Mouse (Mus musculus) MEL (cell line): ENCODE data around the gene Ddx54. TPM values are rescaled to one million over a fixed set of nuclear protein-coding genes. Genes with fewer than 3 reads are reported as not detected.

ENCODE experiments used
- DNase-seq: peaks from one replicate; pipeline ENCODE4 v3.0.0; 2011; ENCODE audit warnings: low read depth, low spot score
- H3K27ac ChIP-seq: 2 replicates; pipeline ENCODE4 v1.5.1; 2012; ENCODE audit warnings: low read depth, mild to moderate bottlenecking, control low read depth, low read length, moderate library complexity; ENCODE audit not compliant: control insufficient read depth
- H3K27me3 ChIP-seq, 2 experiments: fragments of 150-350 bp in 1 of 2; sonication (generic) in 1 of 2; 2 replicates each; pipeline ENCODE4 v1.6.1; 2012; ENCODE audit warnings: low read length in 2 of 2, mild to moderate bottlenecking in 2 of 2, improper control_type of control experiment in 1 of 2, moderate library complexity in 1 of 2; ENCODE audit not compliant: insufficient read depth in 2 of 2, control insufficient read depth in 1 of 2
- H3K36me3 ChIP-seq, 2 experiments: 2 replicates each; pipeline ENCODE4 v1.6.1; 2012 to 2014; ENCODE audit warnings: low read length in 2 of 2, improper control_type of control experiment in 1 of 2, inconsistent platforms in 1 of 2, mild to moderate bottlenecking in 1 of 2; ENCODE audit not compliant: insufficient read depth in 2 of 2, control insufficient read depth in 1 of 2
- H3K4me1 ChIP-seq, 2 experiments: fragments of 150-350 bp in 1 of 2; sonication (generic) in 1 of 2; 2 replicates each; pipeline ENCODE4 v1.6.1; 2012; ENCODE audit warnings: low read length in 2 of 2, improper control_type of control experiment in 1 of 2, mild to moderate bottlenecking in 1 of 2; ENCODE audit not compliant: insufficient read depth in 2 of 2, control insufficient read depth in 1 of 2
- H3K4me3 ChIP-seq, 2 experiments: fragments of 150-350 bp in 1 of 2; sonication (generic) in 1 of 2; 2 replicates each; pipeline ENCODE4 v1.5.1; 2012; ENCODE audit warnings: low read depth in 2 of 2, low read length in 2 of 2, mild to moderate bottlenecking in 2 of 2, moderate library complexity in 2 of 2, control low read depth in 1 of 2, improper control_type of control experiment in 1 of 2; ENCODE audit not compliant: control insufficient read depth in 1 of 2, insufficient read depth in 1 of 2
- H3K79me2 ChIP-seq: 2 replicates; pipeline ENCODE4 v1.6.1; 2012; ENCODE audit warnings: mild to moderate bottlenecking, low read length, moderate library complexity; ENCODE audit not compliant: control insufficient read depth, poor library complexity, insufficient read depth
- H3K9ac ChIP-seq: 2 replicates; pipeline ENCODE4 v1.6.1; 2012; ENCODE audit warnings: low read depth, mild to moderate bottlenecking, control low read depth, low read length, moderate library complexity; ENCODE audit not compliant: control insufficient read depth, poor library complexity, severe bottlenecking
- H3K9me3 ChIP-seq: fragments of 150-350 bp; sonication (generic); replicated peaks from 2 replicates; pipeline ENCODE4 v1.6.1; 2012; ENCODE audit warnings: mild to moderate bottlenecking, low read length, improper control_type of control experiment, moderate library complexity; ENCODE audit not compliant: insufficient read depth
- CHD1 ChIP-seq: IDR thresholded peaks from 2 replicates; pipeline ENCODE4 v1.6.1; 2012; ENCODE audit warnings: low read depth, mild to moderate bottlenecking, inconsistent platforms, low read length, improper control_type of control experiment
- CTCF ChIP-seq, 3 experiments: IDR thresholded peaks in 2 of 3; conservative IDR thresholded peaks in 1 of 3; 2 replicates each; pipeline ENCODE4 v1.5.1; 2011 to 2012; ENCODE audit warnings: low read length in 3 of 3, low read depth in 2 of 3, mild to moderate bottlenecking in 2 of 3, improper control_type of control experiment in 1 of 3, inconsistent platforms in 1 of 3, mixed read lengths in 1 of 3, moderate library complexity in 1 of 3; ENCODE audit not compliant: control insufficient read depth in 1 of 3, insufficient read depth in 1 of 3, poor library complexity in 1 of 3, severe bottlenecking in 1 of 3
- ELF1 ChIP-seq: IDR thresholded peaks from 2 replicates; pipeline ENCODE4 v1.6.1; 2014; ENCODE audit warnings: low read depth, mild to moderate bottlenecking, inconsistent platforms, low read length, improper control_type of control experiment, moderate library complexity
- EP300 ChIP-seq, 2 experiments: IDR thresholded peaks; 2 replicates each; pipeline ENCODE4 v1.6.1; 2011; ENCODE audit warnings: improper control_type of control experiment in 2 of 2, low read length in 2 of 2, low read depth in 1 of 2, mild to moderate bottlenecking in 1 of 2
- ETS1 ChIP-seq: IDR thresholded peaks from 2 replicates; pipeline ENCODE4 v1.6.1; 2012; ENCODE audit warnings: low read depth, mild to moderate bottlenecking, inconsistent platforms, low read length, improper control_type of control experiment, moderate library complexity
- GABPA ChIP-seq: IDR thresholded peaks from 2 replicates; pipeline ENCODE4 v1.6.1; 2012; ENCODE audit warnings: low read depth, mild to moderate bottlenecking, inconsistent platforms, low read length, improper control_type of control experiment, moderate library complexity
- GATA1 ChIP-seq: IDR thresholded peaks from 2 replicates; pipeline ENCODE4 v1.6.1; 2011; ENCODE audit warnings: low read depth, low read length, improper control_type of control experiment
- HCFC1 ChIP-seq: IDR thresholded peaks from 2 replicates; pipeline ENCODE4 v1.6.1; 2012; ENCODE audit warnings: low read depth, mild to moderate bottlenecking, inconsistent platforms, low read length, improper control_type of control experiment, moderate library complexity
- JUND ChIP-seq: IDR thresholded peaks from 2 replicates; pipeline ENCODE4 v1.6.1; 2011; ENCODE audit warnings: low read depth, mild to moderate bottlenecking, improper control_type of control experiment, low read length
- KAT2A ChIP-seq: conservative IDR thresholded peaks from 2 replicates; pipeline ENCODE4 v1.6.1; 2012; ENCODE audit warnings: low read depth, low read length, improper control_type of control experiment, inconsistent platforms
- MAFK ChIP-seq: IDR thresholded peaks from 2 replicates; pipeline ENCODE4 v1.6.1; 2011; ENCODE audit warnings: low read depth, mild to moderate bottlenecking, low read length, improper control_type of control experiment, borderline replicate concordance
- MAX ChIP-seq: IDR thresholded peaks from 2 replicates; pipeline ENCODE4 v1.6.1; 2011; ENCODE audit warnings: low read length, improper control_type of control experiment
- MEF2A ChIP-seq: IDR thresholded peaks from 2 replicates; pipeline ENCODE4 v1.6.1; 2014; ENCODE audit warnings: low read depth, mild to moderate bottlenecking, inconsistent platforms, low read length, improper control_type of control experiment; ENCODE audit not compliant: poor library complexity, insufficient replicate concordance, severe bottlenecking; ENCODE audit errors: extremely low read depth
- MYB ChIP-seq: IDR thresholded peaks from 2 replicates; pipeline ENCODE4 v1.6.1; 2011; ENCODE audit warnings: mild to moderate bottlenecking, low read depth, low read length, improper control_type of control experiment
- MYC ChIP-seq: IDR thresholded peaks from 2 replicates; pipeline ENCODE4 v1.6.1; 2011; ENCODE audit warnings: low read depth, mild to moderate bottlenecking, low read length, improper control_type of control experiment, moderate library complexity
- NELFE ChIP-seq: IDR thresholded peaks from 2 replicates; pipeline ENCODE4 v1.6.1; 2011; ENCODE audit warnings: low read depth, low read length, improper control_type of control experiment
- NRF1 ChIP-seq: IDR thresholded peaks from 2 replicates; pipeline ENCODE4 v1.6.1; 2014; ENCODE audit warnings: low read depth, mild to moderate bottlenecking, inconsistent platforms, low read length, improper control_type of control experiment, moderate library complexity; ENCODE audit not compliant: poor library complexity, insufficient read depth, severe bottlenecking
- POLR2A ChIP-seq, 2 experiments: IDR thresholded peaks; 2 replicates each; pipeline ENCODE4 v1.6.1; 2011 to 2012; ENCODE audit warnings: low read length in 2 of 2, mild to moderate bottlenecking in 2 of 2, control low read depth in 1 of 2, improper control_type of control experiment in 1 of 2, low read depth in 1 of 2, moderate library complexity in 1 of 2; ENCODE audit not compliant: control insufficient read depth in 1 of 2, insufficient read depth in 1 of 2, poor library complexity in 1 of 2
- POLR2AphosphoS2 ChIP-seq: IDR thresholded peaks from 2 replicates; pipeline ENCODE4 v1.6.1; 2011; ENCODE audit warnings: low read length, improper control_type of control experiment
- POLR2AphosphoS5 ChIP-seq: IDR thresholded peaks from 2 replicates; pipeline ENCODE4 v1.6.1; 2012; ENCODE audit warnings: low read depth, borderline replicate concordance, mild to moderate bottlenecking, inconsistent platforms, low read length, moderate library complexity, mixed read lengths
- RAD21 ChIP-seq: IDR thresholded peaks from 2 replicates; pipeline ENCODE4 v1.6.1; 2011; ENCODE audit warnings: mild to moderate bottlenecking, low read depth, low read length, improper control_type of control experiment
- RCOR1 ChIP-seq: IDR thresholded peaks from 2 replicates; pipeline ENCODE4 v1.6.1; 2012; ENCODE audit warnings: low read depth, mild to moderate bottlenecking, inconsistent platforms, low read length, improper control_type of control experiment
- SIN3A ChIP-seq: IDR thresholded peaks from 2 replicates; pipeline ENCODE4 v1.6.1; 2012; ENCODE audit warnings: low read length, improper control_type of control experiment, inconsistent platforms
- SMC3 ChIP-seq: IDR thresholded peaks from 2 replicates; pipeline ENCODE4 v1.6.1; 2011; ENCODE audit warnings: low read depth, low read length, improper control_type of control experiment
- TAL1 ChIP-seq: IDR thresholded peaks from 2 replicates; pipeline ENCODE4 v1.6.1; 2012; ENCODE audit warnings: mild to moderate bottlenecking, inconsistent platforms, low read length, moderate library complexity, mixed read lengths
- TBP ChIP-seq: IDR thresholded peaks from 2 replicates; pipeline ENCODE4 v1.8.0; 2011; ENCODE audit warnings: low read depth, low read length, improper control_type of control experiment
- TCF12 ChIP-seq: IDR thresholded peaks from 2 replicates; pipeline ENCODE4 v1.6.1; 2014; ENCODE audit warnings: low read depth, mild to moderate bottlenecking, inconsistent platforms, low read length, improper control_type of control experiment, moderate library complexity
- UBTF ChIP-seq: IDR thresholded peaks from 2 replicates; pipeline ENCODE4 v1.6.1; 2012; ENCODE audit warnings: low read depth, mild to moderate bottlenecking, inconsistent platforms, low read length, improper control_type of control experiment, moderate library complexity, borderline replicate concordance; ENCODE audit not compliant: insufficient read depth
- USF2 ChIP-seq, 2 experiments: IDR thresholded peaks; 2 replicates each; pipeline ENCODE4 v1.6.1; 2011 to 2012; ENCODE audit warnings: improper control_type of control experiment in 2 of 2, low read length in 2 of 2, borderline replicate concordance in 1 of 2, inconsistent platforms in 1 of 2, low read depth in 1 of 2, mild to moderate bottlenecking in 1 of 2; ENCODE audit not compliant: insufficient read depth in 1 of 2
- ZC3H11A ChIP-seq: IDR thresholded peaks from 2 replicates; pipeline ENCODE4 v1.6.1; 2012; ENCODE audit warnings: low read depth, mild to moderate bottlenecking, inconsistent platforms, low read length, improper control_type of control experiment
- ZKSCAN1 ChIP-seq: IDR thresholded peaks from 2 replicates; pipeline ENCODE4 v1.6.1; 2012; ENCODE audit warnings: low read depth, mild to moderate bottlenecking, inconsistent platforms, low read length, improper control_type of control experiment, moderate library complexity
- ZMIZ1 ChIP-seq: IDR thresholded peaks from 2 replicates; pipeline ENCODE4 v1.6.1; 2012; ENCODE audit warnings: low read depth, mild to moderate bottlenecking, inconsistent platforms, low read length, improper control_type of control experiment, moderate library complexity
- ZNF384 ChIP-seq: IDR thresholded peaks from 2 replicates; pipeline ENCODE4 v1.6.1; 2012; ENCODE audit warnings: low read depth, mild to moderate bottlenecking, inconsistent platforms, low read length, improper control_type of control experiment
- polyA plus RNA-seq, 2 experiments: library from polyadenylated mRNA; stranded (reverse) in 1 of 2; unstranded in 1 of 2; fragments of >175 nt in 1 of 2; fragments of >200 nt in 1 of 2; gene quantifications; 2 replicates each; pipeline versions ENCODE4 v1.2.1 to v1.2.4; 2012; ENCODE audit warnings: low replicate concordance in 2 of 2, low read depth in 1 of 2; ENCODE audit not compliant: insufficient read length in 2 of 2, insufficient read depth in 1 of 2, missing spikeins in 1 of 2
- total RNA-seq: library from RNA; depleted of rRNA; stranded (reverse); fragments of 300-350 nt; gene quantifications from 2 replicates; pipeline ENCODE4 v1.2.3, GENCODE M21; 2012

Ddx54 gene
- total and polyA plus RNA-seq, 3 experiments: 73.8 to 99.9 TPM; not detected in 1

DNA sequence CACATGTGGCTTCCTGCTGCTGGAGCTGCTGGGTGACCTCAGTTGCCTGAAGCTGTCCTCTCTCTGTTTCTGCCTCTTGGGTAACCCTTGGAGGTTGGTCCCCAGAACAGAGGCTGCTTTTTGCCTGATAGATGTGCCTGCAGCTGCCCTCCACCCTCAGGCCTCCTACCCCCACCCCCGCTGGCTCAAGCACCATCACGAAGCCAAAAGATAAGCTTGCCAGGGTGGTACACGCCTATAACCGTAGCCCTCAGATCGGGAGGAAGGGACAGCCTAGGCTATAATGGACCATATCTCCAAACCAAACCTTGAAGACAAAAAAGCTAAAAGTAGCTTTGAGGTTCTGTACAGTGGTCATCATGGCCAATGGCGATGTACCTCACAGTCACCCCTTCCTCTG, 12.9 kb upstream of the Ddx54 start (continued):
- TF ChIP-seq CHD1: no peak
- TF ChIP-seq CTCF (IDR thresholded peaks at IDR 0.05 in 2 of 3, conservative IDR thresholded peaks at IDR 0.05 in 1 of 3; ENCODE audit: control insufficient read depth in 1 of 3, insufficient read depth in 1 of 3, low read depth in 2 of 3, low read length in 3 of 3, poor library complexity in 1 of 3, severe bottlenecking in 1 of 3): no peak
- no peak for TF ChIP-seq USF2 (IDR thresholded peaks at IDR 0.05; ENCODE audit: borderline replicate concordance in 1 of 2, insufficient read depth in 1 of 2, low read depth in 1 of 2, low read length in 2 of 2)
- TF ChIP-seq MYB: peak; percentile 54; the same call in 1 of the 2 replicates
- no peak for TF ChIP-seq ZC3H11A
- TF ChIP-seq ETS1: no peak
- TF ChIP-seq NRF1: no peak

- Histone ChIP-seq H3K4me3 (no peak overlapping the region), H3K4me1 (peaks cover 17 to 24% of the 10 kb centered on the region in 2 experiments), H3K27me3 (no peaks in the 10 kb centered on the region), H3K9me3 (no peaks in the 10 kb centered on the region), H3K27ac (no peak overlapping the region), H3K9ac (no peak overlapping the region), H3K79me2 (no peaks in the 10 kb centered on the region), H3K36me3 (peaks cover 0 to 11% of the 10 kb centered on the region in 2 experiments; a peak in 2 of 4 replicates)
- DNase-seq: peak; percentile 66
- no peak for TF ChIP-seq POLR2A (IDR thresholded peaks at IDR 0.05; ENCODE audit: control insufficient read depth in 1 of 2, insufficient read depth in 1 of 2, low read depth in 1 of 2, low read length in 2 of 2, poor library complexity in 1 of 2)
- no peak for TF ChIP-seq TBP
- TF ChIP-seq NELFE: no peak
- no peak for TF ChIP-seq UBTF
- no peak for TF ChIP-seq SIN3A
- TF ChIP-seq GATA1: no peak
- TF ChIP-seq GABPA: no peak
- no peak for TF ChIP-seq MYC
- no peak for TF ChIP-seq RCOR1
- TF ChIP-seq TAL1: no peak
- TF ChIP-seq EP300 (IDR thresholded peaks at IDR 0.05; ENCODE audit: low read depth in 1 of 2, low read length in 2 of 2): no peak
- no peak for TF ChIP-seq ZKSCAN1
- no peak for TF ChIP-seq POLR2AphosphoS2
- TF ChIP-seq ZMIZ1: no peak
- TF ChIP-seq MYB: no peak
- TF ChIP-seq MEF2A: no peak
- TF ChIP-seq MAFK: no peak
- TF ChIP-seq ZC3H11A: peak; percentile 35
- no peak for TF ChIP-seq JUND
- peak; percentile 75 for TF ChIP-seq SMC3
- no peak for TF ChIP-seq TCF12
- peak; percentile 50 for TF ChIP-seq RAD21
- TF ChIP-seq POLR2AphosphoS5: no peak
- no peak for TF ChIP-seq ETS1
- no peak for TF ChIP-seq HCFC1
- TF ChIP-seq MAX: no peak
- TF ChIP-seq USF2 (IDR thresholded peaks at IDR 0.05; ENCODE audit: borderline replicate concordance in 1 of 2, insufficient read depth in 1 of 2, low read depth in 1 of 2, low read length in 2 of 2): no peak
- TF ChIP-seq NRF1: no peak
- TF ChIP-seq ZNF384: no peak
- no peak for TF ChIP-seq ELF1
- no peak for TF ChIP-seq KAT2A
Measured at GRCm38 (mm10) chr5:120600946-120601668, 11.4 kb upstream of the Ddx54 start.
